Mouse (Mus musculus): ENCODE data around the gene Tmem151b. TPM values are rescaled to one million over a fixed set of nuclear protein-coding genes. Genes with fewer than 3 reads are reported as not detected.

Gene Tmem151b
- polyA plus RNA-seq, 1 experiment = not detected

DNA sequence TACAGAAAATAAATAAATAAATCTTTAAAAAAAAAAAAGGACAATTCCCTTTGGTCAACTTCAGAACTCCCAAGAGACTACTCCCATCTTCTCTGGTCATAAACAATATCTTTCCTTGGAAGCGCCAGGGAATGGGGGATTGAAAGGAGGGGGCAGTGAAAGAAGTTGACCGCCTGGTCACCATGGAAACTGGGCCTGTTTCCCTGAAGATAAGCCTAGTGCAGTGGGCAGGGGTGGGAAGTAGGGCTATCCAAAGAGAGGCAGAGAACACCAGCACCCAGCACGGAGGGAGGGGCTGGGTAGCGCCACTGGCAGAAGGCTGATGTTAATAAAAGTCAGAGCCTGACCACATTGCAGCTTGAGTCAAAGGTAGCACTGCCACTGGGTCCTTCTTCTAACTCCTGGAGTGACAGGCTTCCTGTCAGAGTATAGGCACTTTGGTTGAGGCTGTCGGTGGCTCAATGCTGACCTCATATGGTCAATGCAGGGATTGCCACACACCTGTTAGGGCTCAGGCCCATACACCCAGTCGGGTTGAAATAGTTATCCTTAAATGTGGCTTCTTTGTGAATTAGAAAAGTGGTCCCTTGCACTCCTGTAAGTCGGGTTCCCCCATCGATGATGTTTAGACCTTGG is 2.5 kb upstream of the Tmem151b start:
- Histone ChIP-seq H3K4me1 (ENCODE audit: control insufficient read depth, insufficient read depth, low read length) (peaks cover 30% of the 10 kb centered on the region), H3K27ac (ENCODE audit: insufficient read depth, low read depth, low read length) (no peak overlapping the region), H3K4me3 (ENCODE audit: insufficient read depth, low read depth, low read length) (no peak overlapping the region)
- 8% methylated on average over 8 of the region's 8 CpGs for WGBS
- no peak for TF ChIP-seq POLR2A (IDR thresholded peaks at IDR 0.05; ENCODE audit: insufficient read depth, low read depth, low read length)
- peak; percentile 32; the same call in 1 of the 2 replicates for TF ChIP-seq CTCF (IDR thresholded peaks at IDR 0.05; ENCODE audit: insufficient read depth, low read depth, low read length)

DNA sequence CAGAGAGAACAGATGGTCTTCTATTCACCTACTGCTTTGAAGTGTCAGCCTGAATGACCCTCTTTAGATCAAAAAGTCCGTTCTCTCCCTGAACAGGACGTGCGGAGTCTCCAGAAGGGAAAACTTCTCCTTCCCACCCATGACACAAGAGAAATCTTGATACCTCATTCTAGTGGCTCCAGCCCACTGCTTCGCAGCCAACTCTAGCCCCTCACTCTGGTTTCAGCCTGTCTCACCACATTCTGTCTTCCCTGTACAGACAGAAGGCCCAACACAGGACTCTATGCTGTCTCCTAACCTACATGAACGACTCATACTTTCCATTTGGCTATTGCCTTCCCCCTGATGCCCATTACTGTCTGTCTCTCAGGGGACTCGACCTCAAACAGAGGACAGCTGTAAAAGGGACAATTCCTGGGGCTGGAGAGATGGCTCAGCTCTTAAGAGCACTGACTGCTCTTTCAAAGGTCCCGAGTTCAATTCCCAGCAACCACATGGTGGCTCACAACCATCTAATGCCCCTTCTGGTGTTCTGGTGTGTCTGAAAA is 1.8 kb upstream of the Tmem151b start:
- Histone ChIP-seq H3K4me3 (ENCODE audit: insufficient read depth, low read depth, low read length) (no peak overlapping the region), H3K27ac (ENCODE audit: insufficient read depth, low read depth, low read length) (no peak overlapping the region), H3K4me1 (ENCODE audit: control insufficient read depth, insufficient read depth, low read length) (peaks cover 34% of the 10 kb centered on the region)
- TF ChIP-seq POLR2A (IDR thresholded peaks at IDR 0.05; ENCODE audit: insufficient read depth, low read depth, low read length) (no peak), CTCF (IDR thresholded peaks at IDR 0.05; ENCODE audit: insufficient read depth, low read depth, low read length) (no peak)
- 77% methylated on average over 7 of the region's 7 CpGs for WGBS

DNA sequence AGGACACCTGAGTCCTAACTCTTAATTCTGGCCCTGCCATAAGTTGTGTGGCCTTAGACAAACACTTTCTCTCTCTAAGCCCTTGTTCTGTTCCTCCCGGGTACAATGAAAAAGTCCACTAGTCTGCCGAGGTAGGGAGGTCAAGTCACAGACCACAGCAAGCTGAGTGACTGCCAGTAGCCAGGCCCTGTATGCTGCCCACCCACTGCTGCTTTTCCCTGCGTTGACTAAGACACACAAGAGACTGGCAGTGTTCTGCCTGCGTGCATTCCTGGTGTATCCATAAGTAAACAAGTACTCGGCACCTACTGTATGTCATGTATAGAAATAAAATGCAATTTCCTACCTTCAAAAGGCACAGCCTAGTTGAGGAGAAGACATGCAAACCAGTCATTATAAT is 776 bp upstream of the Tmem151b start:
- WGBS = 21% methylated on average over 5 of the region's 5 CpGs
- Histone ChIP-seq H3K4me1 (ENCODE audit: control insufficient read depth, insufficient read depth, low read length) (peaks cover 30% of the 10 kb centered on the region), H3K4me3 (ENCODE audit: insufficient read depth, low read depth, low read length) (no peak overlapping the region), H3K27ac (ENCODE audit: insufficient read depth, low read depth, low read length) (no peak overlapping the region)
- TF ChIP-seq CTCF (IDR thresholded peaks at IDR 0.05; ENCODE audit: insufficient read depth, low read depth, low read length) (no peak), POLR2A (IDR thresholded peaks at IDR 0.05; ENCODE audit: insufficient read depth, low read depth, low read length) (no peak)

DNA sequence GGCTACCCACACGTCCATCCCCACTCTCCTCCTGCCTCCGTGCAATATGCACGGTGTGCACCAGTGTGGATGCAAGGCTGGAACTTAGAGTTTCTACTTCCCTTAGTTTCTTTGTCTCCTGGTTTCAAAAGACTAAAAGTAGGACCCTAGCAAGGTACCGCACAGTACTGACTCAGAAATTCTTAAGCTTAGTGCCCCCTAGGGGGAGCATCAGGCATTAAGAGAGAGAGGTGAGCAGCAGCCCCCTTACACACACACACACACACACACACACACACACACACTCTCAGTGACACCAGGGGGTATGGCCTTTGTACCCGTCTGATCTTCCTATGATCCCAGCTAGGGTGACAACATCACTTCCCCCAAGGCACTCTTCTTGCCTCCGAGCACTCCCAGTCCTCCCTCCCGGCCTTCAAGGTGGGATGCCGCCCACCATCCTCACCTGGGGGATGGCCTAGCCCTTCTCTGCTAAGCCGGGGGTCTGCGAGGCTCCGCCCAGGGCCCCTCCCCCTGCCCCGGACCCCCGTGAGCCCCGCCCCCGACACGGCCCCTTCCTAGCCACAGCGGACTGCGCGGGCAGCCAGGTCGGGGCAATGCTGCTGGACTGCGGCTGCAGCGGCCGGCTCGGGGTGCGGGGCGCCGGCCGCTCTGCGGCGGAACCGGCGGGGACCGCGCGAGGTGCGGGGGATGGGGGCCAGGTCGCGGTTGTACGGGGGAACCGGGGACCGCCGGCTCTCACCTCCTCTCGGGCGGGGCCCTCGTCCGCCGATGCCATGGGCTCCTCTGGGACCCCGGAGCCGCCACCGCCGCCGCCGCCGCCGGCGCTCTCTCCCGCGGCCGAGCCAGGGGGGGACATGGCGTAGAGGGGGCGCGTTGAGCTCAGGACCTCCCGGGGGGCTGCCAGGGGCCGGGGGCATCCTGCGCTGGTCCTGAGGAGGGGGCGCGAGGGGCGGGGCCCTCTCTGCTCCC is 650 bp downstream of the Tmem151b start:
- WGBS = 2% methylated on average over 65 of the region's 68 CpGs
- TF ChIP-seq POLR2A (IDR thresholded peaks at IDR 0.05; ENCODE audit: insufficient read depth, low read depth, low read length) (no peak), CTCF (IDR thresholded peaks at IDR 0.05; ENCODE audit: insufficient read depth, low read depth, low read length) (no peak)
- Histone ChIP-seq H3K4me3 (ENCODE audit: insufficient read depth, low read depth, low read length) (peak overlapping the region; percentile 76), H3K27ac (ENCODE audit: insufficient read depth, low read depth, low read length) (no peak overlapping the region; the same call in 1 of the 2 replicates), H3K4me1 (ENCODE audit: control insufficient read depth, insufficient read depth, low read length) (peaks cover 42% of the 10 kb centered on the region)

DNA sequence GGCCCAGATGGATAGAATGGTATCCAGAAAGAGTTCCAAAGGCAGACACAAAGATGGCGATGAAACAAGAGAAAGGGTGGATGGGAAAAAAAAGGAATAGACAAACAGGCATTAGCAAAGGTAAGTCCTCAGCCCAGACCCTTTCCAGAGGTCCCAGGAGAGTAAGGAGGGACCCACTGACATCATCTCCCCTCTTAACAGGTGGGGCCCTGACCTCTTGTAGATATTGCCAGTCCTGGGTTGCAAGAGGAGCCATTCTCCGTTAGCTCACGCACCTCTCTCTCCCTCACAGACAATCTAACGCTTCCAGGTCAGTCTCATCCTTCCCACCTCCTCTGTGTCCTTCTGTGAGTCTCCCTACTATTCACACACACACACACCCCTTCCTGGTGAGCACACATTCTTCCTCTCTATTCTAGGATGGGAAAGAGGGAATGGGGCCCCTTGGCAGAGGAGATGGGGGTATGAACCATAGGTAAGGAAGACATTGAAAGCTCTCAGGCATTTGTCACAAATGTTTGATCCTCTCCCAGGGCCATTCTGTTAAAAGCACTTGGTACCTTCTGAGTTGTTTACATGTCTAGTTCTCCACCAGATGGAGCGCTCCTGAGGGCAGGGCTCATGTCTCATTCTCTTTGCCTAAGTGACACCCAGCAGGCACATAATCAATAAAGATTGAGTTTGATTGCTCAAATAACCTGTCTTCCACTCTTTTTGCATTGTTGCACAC is 1.9 kb downstream of the Tmem151b start:
- Histone ChIP-seq H3K27ac (ENCODE audit: insufficient read depth, low read depth, low read length) (no peak overlapping the region), H3K4me1 (ENCODE audit: control insufficient read depth, insufficient read depth, low read length) (peaks cover 54% of the 10 kb centered on the region), H3K4me3 (ENCODE audit: insufficient read depth, low read depth, low read length) (no peak overlapping the region)
- WGBS = 88% methylated on average over 5 of the region's 5 CpGs
- TF ChIP-seq POLR2A (IDR thresholded peaks at IDR 0.05; ENCODE audit: insufficient read depth, low read depth, low read length) (no peak), CTCF (IDR thresholded peaks at IDR 0.05; ENCODE audit: insufficient read depth, low read depth, low read length) (no peak)

DNA sequence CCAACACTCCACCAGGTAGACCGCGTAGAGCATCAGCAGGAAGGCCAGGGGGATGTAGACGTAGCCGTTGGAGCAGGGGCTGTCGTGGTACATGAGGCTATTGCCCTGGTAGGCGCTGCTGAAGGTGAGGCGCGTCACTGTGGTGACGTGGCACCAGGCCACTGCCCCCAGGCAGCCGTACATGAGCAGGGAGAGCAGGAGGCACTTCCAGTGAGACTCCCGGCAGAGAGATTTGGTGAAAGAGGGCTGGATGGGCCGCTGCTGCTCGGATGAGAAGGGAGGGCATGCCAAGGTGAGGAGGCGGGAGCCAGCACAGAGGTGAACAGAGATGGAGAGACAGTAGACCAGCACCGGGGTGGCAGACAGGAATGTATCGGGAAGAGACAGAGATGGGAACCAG is 2.5 kb downstream of the Tmem151b start:
- Histone ChIP-seq H3K4me3 (ENCODE audit: insufficient read depth, low read depth, low read length) (no peak overlapping the region), H3K4me1 (ENCODE audit: control insufficient read depth, insufficient read depth, low read length) (peaks cover 58% of the 10 kb centered on the region), H3K27ac (ENCODE audit: insufficient read depth, low read depth, low read length) (no peak overlapping the region)
- WGBS = 78% methylated on average over 16 of the region's 16 CpGs
- TF ChIP-seq POLR2A (IDR thresholded peaks at IDR 0.05; ENCODE audit: insufficient read depth, low read depth, low read length) (no peak), CTCF (IDR thresholded peaks at IDR 0.05; ENCODE audit: insufficient read depth, low read depth, low read length) (no peak)

DNA sequence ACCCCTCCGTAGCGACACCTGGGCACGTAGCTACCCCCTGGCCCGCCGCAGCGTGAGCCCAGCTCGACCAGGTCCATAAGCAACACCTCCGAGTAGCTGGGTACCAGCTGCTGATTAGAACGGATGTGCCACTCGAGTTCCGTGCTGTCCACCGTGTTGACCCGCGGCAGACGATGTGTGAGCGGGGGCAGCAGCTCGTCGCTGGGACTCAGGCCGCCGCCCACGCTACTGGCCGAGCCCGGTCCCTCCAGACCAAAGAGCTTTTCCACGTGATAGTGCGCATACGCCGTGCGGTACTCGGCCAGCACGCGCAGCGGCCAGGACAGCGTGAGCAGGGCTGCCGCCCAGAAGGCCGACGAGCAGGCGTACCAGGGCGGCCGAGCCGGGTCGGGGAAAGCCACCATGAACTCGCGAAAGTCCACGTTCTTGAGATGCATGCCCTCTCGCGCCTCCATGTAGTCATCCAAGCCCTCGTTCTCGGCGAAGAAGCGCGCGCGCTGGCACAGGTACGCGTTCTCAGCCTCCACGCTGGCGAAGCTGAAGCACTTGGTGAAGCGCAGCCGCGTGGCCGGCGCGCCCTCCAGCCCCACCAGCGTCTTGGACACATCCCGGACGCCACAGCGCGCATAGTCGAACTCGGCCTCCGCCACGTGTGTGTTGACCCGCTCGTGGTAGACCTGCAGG is 4.1 kb downstream of the Tmem151b start:
- Histone ChIP-seq H3K4me1 (ENCODE audit: control insufficient read depth, insufficient read depth, low read length) (peaks cover 60% of the 10 kb centered on the region), H3K4me3 (ENCODE audit: insufficient read depth, low read depth, low read length) (no peak overlapping the region), H3K27ac (ENCODE audit: insufficient read depth, low read depth, low read length) (no peak overlapping the region)
- TF ChIP-seq CTCF (IDR thresholded peaks at IDR 0.05; ENCODE audit: insufficient read depth, low read depth, low read length) = no peak
- no peak for TF ChIP-seq POLR2A (IDR thresholded peaks at IDR 0.05; ENCODE audit: insufficient read depth, low read depth, low read length)
- WGBS = 58% methylated on average over 74 of the region's 74 CpGs

DNA sequence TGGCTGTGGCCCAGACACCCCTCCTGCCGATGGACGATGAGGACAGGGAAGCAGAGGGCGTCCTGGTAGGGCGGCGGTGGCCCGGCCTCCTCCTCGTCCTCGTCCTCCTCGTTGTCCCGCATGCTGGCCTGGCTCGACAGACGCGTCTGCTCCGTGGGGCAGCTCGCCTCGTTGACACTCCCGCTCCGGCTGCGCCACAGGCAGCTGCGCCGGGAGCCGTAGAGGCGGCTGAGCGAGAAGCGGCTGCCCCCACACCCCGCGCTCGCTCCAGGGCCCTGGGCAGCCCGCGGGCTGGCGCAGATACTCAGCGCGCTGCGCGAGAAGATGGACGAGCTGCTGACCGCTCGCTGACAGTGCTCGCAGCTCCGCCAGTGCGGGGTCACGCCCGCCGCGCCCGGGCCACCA is 4.6 kb downstream of the Tmem151b start:
- Histone ChIP-seq H3K4me3 (ENCODE audit: insufficient read depth, low read depth, low read length) (no peak overlapping the region), H3K27ac (ENCODE audit: insufficient read depth, low read depth, low read length) (no peak overlapping the region), H3K4me1 (ENCODE audit: control insufficient read depth, insufficient read depth, low read length) (peaks cover 55% of the 10 kb centered on the region)
- WGBS = 44% methylated on average over 46 of the region's 46 CpGs
- TF ChIP-seq POLR2A (IDR thresholded peaks at IDR 0.05; ENCODE audit: insufficient read depth, low read depth, low read length) = no peak
- TF ChIP-seq CTCF (IDR thresholded peaks at IDR 0.05; ENCODE audit: insufficient read depth, low read depth, low read length) = no peak
